Mouse (Mus musculus) testis, adult 2 months (tissue): ENCODE measurements around the gene Pde9a.

Experiments
- CTCF ChIP-seq: fragments of 200-500 bp; IDR thresholded peaks from 2 replicates; pipeline ENCODE4 v1.5.1; 2012; ENCODE audit warnings: low read depth, mild to moderate bottlenecking, inconsistent platforms, low read length, moderate library complexity; ENCODE audit not compliant: control insufficient read depth, insufficient read depth, insufficient replicate concordance
- POLR2A ChIP-seq: fragments of 200-500 bp; IDR thresholded peaks from 2 replicates; pipeline ENCODE4 v1.6.1; 2012; ENCODE audit warnings: low read depth, mild to moderate bottlenecking, inconsistent platforms, low read length, moderate library complexity; ENCODE audit not compliant: control insufficient read depth

DNA sequence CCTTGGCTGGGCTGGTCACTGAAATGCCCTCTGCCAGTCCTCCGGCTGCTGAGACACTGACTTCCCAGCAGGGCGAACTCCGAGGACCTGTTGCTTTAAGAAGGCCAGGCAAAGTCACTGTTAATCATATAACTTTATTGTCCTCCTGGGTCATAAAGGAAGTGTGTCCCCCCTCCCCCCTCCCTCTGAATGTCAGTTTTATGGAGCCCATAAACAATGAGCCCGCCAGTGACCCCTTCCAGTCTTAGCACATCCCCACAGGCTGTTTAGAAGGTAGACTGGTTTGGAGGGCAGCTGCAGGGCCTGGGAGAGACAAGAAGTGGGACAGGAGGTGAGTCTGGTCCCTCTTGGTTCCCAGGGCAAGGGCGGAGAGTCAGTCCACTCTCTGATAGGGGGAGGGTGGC is 46.9 kb downstream of the Pde9a start:
- TF ChIP-seq CTCF = no peak
- TF ChIP-seq POLR2A = no peak
